Mouse (Mus musculus): Measurements from ENCODE around the gene Pecam1. TPM values are rescaled to one million over a fixed set of nuclear protein-coding genes. Genes with fewer than 3 reads are reported as not detected.
"Not testable (repeated sequence)": the region's sequence is repeated elsewhere in the genome, so short reads cannot be mapped to it uniquely, and the experiment has no call there.

The Pecam1 gene
- 15.3 and 17.2 TPM in 2 replicates for polyA plus RNA-seq (2016; fragmentation: Nextera tagmentation; extraction: Ambion mirVana)

GRCm38 (mm10) chr11:106750121-106750751 is at the start of gene Pecam1:
TSS of gene Pecam1 (minus strand) at chr11:106750628.
- H3K36me3 ChIP-seq, result no peaks in the 10 kb centered on the region
- peaks cover 5% of the 10 kb centered on the region; the same call in 1 of the 2 replicates for H3K9me3 ChIP-seq (replicated peaks)
- H3K27ac ChIP-seq (replicated peaks), result no peak within 1 kb of the TSS
- 92% methylated on average over 13 of the region's 13 CpGs for WGBS
- H3K27me3 ChIP-seq (ENCODE audit: low read depth, poor library complexity, severe bottlenecking), result no peaks in the 10 kb centered on the region
- no peak for DNase-seq (ENCODE audit: low spot score)
- H3K4me3 ChIP-seq, result no peak within 1 kb of the TSS
- H3K4me1 ChIP-seq, result no peaks in the 10 kb centered on the region

GRCm38 (mm10) chr11:106795679-106796078 is 45.3 kb upstream of the Pecam1 start:
- no peak for DNase-seq (ENCODE audit: low spot score)
- Histone ChIP-seq H3K4me1 (peaks cover 7% of the 10 kb centered on the region), H3K9me3 (replicated peaks) (peaks cover 6% of the 10 kb centered on the region), H3K4me3 (no peak overlapping the region), H3K27me3 (ENCODE audit: low read depth, poor library complexity, severe bottlenecking) (no peaks in the 10 kb centered on the region), H3K27ac (replicated peaks) (no peak overlapping the region), H3K36me3 (peaks cover 91% of the 10 kb centered on the region)
- WGBS, result 75% methylated on average over 9 of the region's 9 CpGs

GRCm38 (mm10) chr11:106793846-106794245 is 43.4 kb upstream of the Pecam1 start:
- H3K27me3 ChIP-seq (ENCODE audit: low read depth, poor library complexity, severe bottlenecking), result no peaks in the 10 kb centered on the region
- H3K36me3 ChIP-seq, result peaks cover 72% of the 10 kb centered on the region
- H3K4me1 ChIP-seq, result peaks cover 18% of the 10 kb centered on the region
- no peak for DNase-seq (ENCODE audit: low spot score)
- no peak overlapping the region for H3K27ac ChIP-seq (replicated peaks)
- no peak overlapping the region for H3K4me3 ChIP-seq
- peaks cover 6% of the 10 kb centered on the region for H3K9me3 ChIP-seq (replicated peaks)
- 77% methylated on average over 4 of the region's 4 CpGs for WGBS

- 0% methylated on average over 6 of the region's 6 CpGs for WGBS
- H3K9me3 ChIP-seq (replicated peaks), result no peaks in the 10 kb centered on the region
- H3K4me3 ChIP-seq, result peak overlapping the region; percentile 96
- no peaks in the 10 kb centered on the region for H3K27me3 ChIP-seq (ENCODE audit: low read depth, poor library complexity, severe bottlenecking)
- peak overlapping the region; percentile 100 for H3K27ac ChIP-seq (replicated peaks)
- peaks cover 64% of the 10 kb centered on the region for H3K36me3 ChIP-seq
- peak; percentile 32 for DNase-seq (ENCODE audit: low spot score)
- peaks cover 30% of the 10 kb centered on the region for H3K4me1 ChIP-seq
Observed at GRCm38 (mm10) chr11:106789649-106790048, 39.2 kb upstream of the Pecam1 start.

- H3K27me3 ChIP-seq (ENCODE audit: low read depth, poor library complexity, severe bottlenecking), result no peaks in the 10 kb centered on the region
- peaks cover 30% of the 10 kb centered on the region for H3K4me1 ChIP-seq
- H3K27ac ChIP-seq (replicated peaks), result peak within 1 kb of the TSS; percentile 100
- WGBS, result under 1% methylated on average over 58 of the region's 58 CpGs
- H3K9me3 ChIP-seq (replicated peaks), result no peaks in the 10 kb centered on the region
- peak; percentile 98 for DNase-seq (ENCODE audit: low spot score)
- H3K4me3 ChIP-seq, result peak within 1 kb of the TSS; percentile 96
- H3K36me3 ChIP-seq, result peaks cover 64% of the 10 kb centered on the region
Observed at GRCm38 (mm10) chr11:106788775-106789459, 38.5 kb upstream of the Pecam1 start, which contains the start of the genes Ddx5 and Cep95. TSS of gene Ddx5 (minus strand) at chr11:106789185. TSS of gene Cep95 (plus strand) at chr11:106789252.

GRCm38 (mm10) chr11:106788026-106788774 is 37.8 kb upstream of the Pecam1 start:
- peak; percentile 98 for DNase-seq (ENCODE audit: low spot score)
- H3K4me3 ChIP-seq, result peak overlapping the region; percentile 96
- peak overlapping the region; percentile 100 for H3K27ac ChIP-seq (replicated peaks)
- H3K36me3 ChIP-seq, result peaks cover 64% of the 10 kb centered on the region
- H3K27me3 ChIP-seq (ENCODE audit: low read depth, poor library complexity, severe bottlenecking), result no peaks in the 10 kb centered on the region
- H3K9me3 ChIP-seq (replicated peaks), result no peaks in the 10 kb centered on the region
- peaks cover 30% of the 10 kb centered on the region for H3K4me1 ChIP-seq
- WGBS, result 0% methylated on average over 74 of the region's 79 CpGs

- Histone ChIP-seq H3K4me3 (peak overlapping the region; percentile 96), H3K27ac (replicated peaks) (peak overlapping the region; percentile 100), H3K9me3 (replicated peaks) (no peaks in the 10 kb centered on the region), H3K27me3 (ENCODE audit: low read depth, poor library complexity, severe bottlenecking) (no peaks in the 10 kb centered on the region), H3K36me3 (peaks cover 64% of the 10 kb centered on the region), H3K4me1 (peaks cover 30% of the 10 kb centered on the region)
- DNase-seq (ENCODE audit: low spot score), result peak; percentile 83
- WGBS, result under 1% methylated on average over 65 of the region's 65 CpGs
Observed at GRCm38 (mm10) chr11:106787131-106788025, 37.0 kb upstream of the Pecam1 start.

- peak overlapping the region; percentile 96; the same call in 1 of the 2 replicates for H3K4me3 ChIP-seq
- H3K9me3 ChIP-seq (replicated peaks), result no peaks in the 10 kb centered on the region
- DNase-seq (ENCODE audit: low spot score), result no peak
- no peak overlapping the region for H3K27ac ChIP-seq (replicated peaks)
- H3K27me3 ChIP-seq (ENCODE audit: low read depth, poor library complexity, severe bottlenecking), result no peaks in the 10 kb centered on the region
- peaks cover 18% of the 10 kb centered on the region for H3K4me1 ChIP-seq
- WGBS, result 92% methylated on average over 1 of the region's 1 CpGs
- H3K36me3 ChIP-seq, result peaks cover 76% of the 10 kb centered on the region
Observed at GRCm38 (mm10) chr11:106785043-106785442, 34.6 kb upstream of the Pecam1 start.

- no peaks in the 10 kb centered on the region for H3K27me3 ChIP-seq (ENCODE audit: low read depth, poor library complexity, severe bottlenecking)
- no peak overlapping the region for H3K4me3 ChIP-seq
- H3K9me3 ChIP-seq (replicated peaks), result no peaks in the 10 kb centered on the region
- no peak overlapping the region for H3K27ac ChIP-seq (replicated peaks)
- 91% methylated on average over 2 of the region's 2 CpGs for WGBS
- no peak for DNase-seq (ENCODE audit: low spot score)
- H3K36me3 ChIP-seq, result peaks cover 77% of the 10 kb centered on the region
- peaks cover 20% of the 10 kb centered on the region for H3K4me1 ChIP-seq
Observed at GRCm38 (mm10) chr11:106784476-106784875, 34.0 kb upstream of the Pecam1 start.

- peaks cover 80% of the 10 kb centered on the region for H3K36me3 ChIP-seq
- no peaks in the 10 kb centered on the region for H3K27me3 ChIP-seq (ENCODE audit: low read depth, poor library complexity, severe bottlenecking)
- 90% methylated on average over 9 of the region's 9 CpGs for WGBS
- no peak for DNase-seq (ENCODE audit: low spot score)
- H3K4me3 ChIP-seq, result no peak overlapping the region
- no peak overlapping the region for H3K27ac ChIP-seq (replicated peaks)
- H3K9me3 ChIP-seq (replicated peaks), result no peaks in the 10 kb centered on the region
- H3K4me1 ChIP-seq, result peaks cover 22% of the 10 kb centered on the region
Observed at GRCm38 (mm10) chr11:106782841-106783764, 32.7 kb upstream of the Pecam1 start.

- DNase-seq (ENCODE audit: low spot score); H3K27ac ChIP-seq (replicated peaks); H3K9me3 ChIP-seq (replicated peaks); H3K27me3 ChIP-seq (ENCODE audit: low read depth, poor library complexity, severe bottlenecking); H3K4me3 ChIP-seq: not testable (repeated sequence)
- Histone ChIP-seq H3K4me1 (peaks cover 28% of the 10 kb centered on the region), H3K36me3 (peaks cover 76% of the 10 kb centered on the region)
- WGBS, result 91% methylated on average over 7 of the region's 7 CpGs
Observed at GRCm38 (mm10) chr11:106782271-106782670, 31.8 kb upstream of the Pecam1 start.
